Mouse (Mus musculus) liver, adult (tissue): Measurements from ENCODE around the gene Nxnl2.
A peak's percentile ranks its signal among the peaks of the same experiment; 100 is the strongest.

Experiments
- GATA4 ChIP-seq: IDR thresholded peaks from 2 replicates; pipeline ENCODE4 v1.6.1; 2014; ENCODE audit warnings: mild to moderate bottlenecking, low read length; ENCODE audit not compliant: insufficient replicate concordance

The Nxnl2 gene

DNA sequence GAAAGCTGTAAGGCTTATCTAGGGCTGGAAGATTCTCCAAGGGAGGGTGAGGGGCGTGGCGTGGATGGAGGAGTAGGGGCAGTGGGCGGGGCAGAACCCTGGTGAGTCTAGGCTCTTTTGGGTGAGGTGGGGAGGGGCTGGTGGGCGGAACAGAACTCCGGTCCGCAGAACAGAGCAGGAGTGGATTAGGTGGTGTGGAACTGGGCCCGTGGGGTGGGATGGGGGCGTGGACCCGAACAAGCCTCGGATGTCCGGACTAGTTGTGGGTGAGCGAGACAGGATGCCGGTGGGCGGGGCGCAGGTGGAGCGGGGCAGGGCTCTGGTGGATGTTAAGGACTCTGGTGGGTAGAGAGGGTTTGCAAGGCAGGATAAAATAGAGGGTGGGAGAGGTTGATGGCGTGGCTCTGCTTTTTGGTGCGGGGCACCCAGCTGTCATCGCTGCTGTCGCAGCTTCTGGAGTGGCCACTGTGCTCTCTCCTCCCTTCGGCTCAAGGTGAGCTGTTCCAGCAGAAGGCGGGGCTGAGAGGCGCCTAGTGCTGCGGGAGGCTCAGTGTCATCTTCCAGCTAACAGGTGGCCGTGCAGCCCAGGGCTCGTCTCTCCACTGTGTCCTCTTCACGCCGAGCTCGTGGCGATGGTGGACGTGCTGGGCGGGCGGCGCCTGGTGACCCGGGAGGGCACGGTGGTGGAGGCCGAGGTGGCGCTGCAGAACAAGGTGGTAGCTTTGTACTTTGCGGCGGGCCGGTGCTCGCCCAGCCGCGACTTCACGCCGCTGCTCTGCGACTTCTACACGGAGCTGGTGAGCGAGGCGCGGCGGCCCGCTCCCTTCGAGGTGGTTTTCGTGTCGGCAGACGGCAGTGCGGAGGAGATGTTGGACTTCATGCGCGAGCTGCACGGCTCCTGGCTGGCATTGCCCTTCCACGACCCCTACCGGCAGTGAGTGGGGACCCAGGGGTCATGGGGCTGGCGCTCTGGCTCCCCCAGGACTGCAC is at the start of gene Nxnl2:
Gene Nxnl2, plus strand, starts transcription at position 332 of the 990 bp plus-strand sequence.
- no peak for TF ChIP-seq GATA4

DNA sequence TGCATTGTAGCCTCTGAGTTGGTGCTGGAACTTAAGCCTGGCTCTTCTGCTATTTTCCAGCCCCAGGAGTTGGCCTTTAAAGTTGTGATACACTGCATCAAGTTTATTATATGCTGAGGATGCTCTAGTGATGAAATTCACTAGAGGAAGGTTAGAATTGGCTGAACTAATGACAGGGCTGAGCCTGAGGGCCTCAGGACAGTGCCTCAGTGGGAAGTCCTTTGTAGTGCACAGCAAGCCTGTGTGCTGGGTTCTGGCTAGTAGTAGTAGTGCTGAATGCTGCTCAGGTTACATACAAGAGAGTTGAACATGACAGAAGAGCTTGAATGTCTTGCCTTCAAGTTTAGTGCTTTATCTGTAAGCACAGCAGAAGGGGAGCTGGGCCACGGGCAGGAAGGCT is 48.9 kb upstream of the Nxnl2 start:
- no peak for TF ChIP-seq GATA4

DNA sequence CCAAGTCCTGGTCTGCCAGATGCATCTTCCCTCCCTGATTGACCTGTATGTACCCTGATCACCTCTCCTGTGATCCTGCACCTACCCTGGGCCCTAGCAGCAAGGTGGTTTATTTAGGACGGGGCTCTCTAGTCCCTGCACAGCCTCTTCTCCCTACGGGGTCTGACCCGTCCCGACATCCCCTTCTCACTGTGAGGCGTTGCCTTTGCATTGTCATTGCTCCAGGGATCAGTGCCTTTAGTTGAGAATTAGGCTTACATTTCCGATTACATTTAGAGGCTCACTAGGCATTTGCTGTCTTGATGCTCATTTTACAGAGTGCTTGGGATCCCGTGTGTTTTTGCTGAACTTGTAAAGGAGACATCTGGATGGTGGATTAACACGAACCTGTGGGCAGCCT is 48.1 kb upstream of the Nxnl2 start:
- no peak for TF ChIP-seq GATA4

DNA sequence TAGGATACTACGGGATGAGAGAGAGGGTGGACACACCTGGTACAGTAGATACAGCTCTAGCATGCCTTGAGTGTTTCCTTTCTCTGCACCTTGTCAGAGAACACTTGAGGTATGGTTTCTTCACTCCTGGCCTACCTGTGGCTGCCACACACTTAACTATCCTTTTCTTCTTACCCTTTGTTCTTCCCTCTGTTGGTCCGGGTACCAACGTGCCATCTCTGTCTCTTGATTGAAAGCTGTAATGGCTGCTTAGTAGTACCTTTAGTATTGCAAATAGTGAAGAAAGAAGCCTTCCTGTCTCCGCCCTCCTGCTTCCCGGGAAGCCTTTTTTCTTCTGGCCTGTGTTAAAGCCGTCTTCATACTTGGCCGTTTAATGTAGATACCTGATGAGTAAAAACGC is 45.5 kb upstream of the Nxnl2 start:
- no peak for TF ChIP-seq GATA4

DNA sequence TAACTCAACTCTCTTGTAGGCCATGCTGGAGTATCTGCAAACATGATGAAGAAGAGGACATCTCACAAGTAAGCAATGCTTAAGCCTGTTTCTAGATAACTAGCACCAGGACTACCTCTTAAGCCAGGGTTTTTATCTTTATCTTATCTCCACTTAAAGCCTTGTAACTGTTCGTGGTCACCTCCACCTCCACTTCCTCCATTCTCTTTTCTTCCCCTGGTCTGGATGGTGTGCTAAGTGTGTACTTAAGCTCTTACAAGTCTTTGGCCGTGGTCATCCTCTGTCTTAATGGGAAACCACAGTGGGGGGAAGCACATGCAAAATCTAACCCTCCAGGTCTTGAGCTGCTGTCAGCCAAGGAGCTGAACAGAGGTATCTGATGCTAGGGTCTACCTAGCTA is 42.9 kb upstream of the Nxnl2 start:
- no peak for TF ChIP-seq GATA4

DNA sequence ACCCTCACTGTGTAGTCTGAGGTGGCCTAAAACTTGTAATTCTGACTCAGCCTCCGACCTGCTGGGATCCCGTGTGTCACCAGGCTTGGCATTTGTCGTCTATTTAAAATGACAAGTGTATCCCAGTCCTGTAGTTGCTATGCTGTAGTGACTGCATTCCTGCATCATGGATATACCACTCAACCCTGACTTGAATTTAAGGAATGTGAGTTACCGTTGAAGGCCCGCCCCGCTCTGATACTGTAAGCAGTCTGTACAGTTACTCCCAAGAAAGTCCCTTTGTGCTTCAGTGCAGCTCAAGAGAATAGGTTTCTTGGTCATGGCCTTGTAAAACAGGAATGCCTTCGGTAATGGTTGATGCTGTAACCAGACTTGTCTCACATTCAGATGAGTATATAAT is 42.4 kb upstream of the Nxnl2 start:
- no peak for TF ChIP-seq GATA4

DNA sequence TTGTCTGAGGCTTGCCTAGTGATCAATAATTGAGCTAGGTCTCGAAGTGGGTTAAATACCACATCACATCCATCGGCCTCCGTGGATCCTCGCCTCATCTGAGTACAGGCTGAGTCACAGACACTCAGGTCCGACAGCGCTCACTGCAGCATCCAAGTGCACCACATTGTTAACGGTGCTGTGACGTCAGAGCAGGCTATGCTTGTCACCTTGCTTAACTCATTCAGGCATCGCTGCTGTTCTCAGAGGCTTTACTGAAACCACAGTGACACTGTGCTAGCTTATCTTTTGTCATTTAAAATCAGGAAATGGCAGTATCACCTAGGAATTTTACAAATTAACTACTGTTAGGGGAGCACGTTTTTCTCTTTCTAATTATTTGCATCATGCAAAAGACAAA is 39.6 kb upstream of the Nxnl2 start:
- no peak for TF ChIP-seq GATA4

DNA sequence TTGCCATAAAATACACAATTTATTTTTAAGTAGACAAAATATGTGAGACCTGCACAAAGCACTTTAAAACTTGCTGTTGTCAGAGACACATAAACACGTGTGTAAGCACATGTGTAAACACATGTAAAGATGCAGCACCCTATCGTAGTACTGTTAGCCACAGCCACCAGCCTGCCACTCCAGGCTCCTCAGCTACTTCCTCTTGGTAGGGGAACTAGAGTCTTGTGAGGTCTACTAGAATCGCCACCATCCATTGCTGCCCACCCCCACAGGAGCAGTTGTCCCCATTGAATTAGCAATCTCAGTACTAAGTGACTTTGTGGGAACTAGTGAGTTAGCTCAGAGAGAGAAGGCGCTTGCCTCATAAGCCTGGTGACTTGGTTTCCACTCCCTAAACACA is 34.5 kb upstream of the Nxnl2 start:
- TF ChIP-seq GATA4, result no peak

DNA sequence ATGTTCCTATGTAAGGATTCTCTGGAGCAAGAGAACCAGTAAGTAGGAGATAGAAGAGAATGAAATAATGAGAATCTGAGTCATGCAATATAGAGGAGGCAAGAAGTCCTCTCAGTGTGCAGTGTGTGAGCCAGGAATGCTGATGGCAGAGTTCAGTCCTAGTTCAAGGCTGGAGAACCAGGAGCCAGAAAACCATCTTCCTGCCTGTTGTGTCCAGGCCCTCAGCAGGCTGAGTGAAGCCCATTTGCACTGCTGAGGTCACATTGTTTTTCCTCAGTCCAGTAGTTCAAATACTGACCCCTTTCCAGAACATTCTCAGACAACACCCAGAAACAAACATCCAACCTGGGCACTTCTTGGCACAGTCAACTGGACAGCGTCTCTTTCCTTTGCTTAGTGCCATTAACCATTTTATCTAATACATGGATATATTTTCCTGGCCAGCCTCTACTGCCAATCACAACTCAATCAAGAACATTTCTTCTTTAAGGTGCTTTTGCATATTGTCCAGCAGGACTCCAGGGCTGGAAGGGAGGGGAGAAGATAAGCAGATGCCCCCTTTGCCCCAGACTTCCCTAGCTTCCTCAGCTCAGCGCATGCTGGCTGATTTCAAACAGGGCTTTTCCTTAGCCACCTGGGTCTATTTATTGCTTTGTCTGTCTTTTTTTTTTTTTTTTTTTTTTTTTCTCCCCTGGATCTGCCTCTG is 33.7 kb upstream of the Nxnl2 start:
- no peak for TF ChIP-seq GATA4

DNA sequence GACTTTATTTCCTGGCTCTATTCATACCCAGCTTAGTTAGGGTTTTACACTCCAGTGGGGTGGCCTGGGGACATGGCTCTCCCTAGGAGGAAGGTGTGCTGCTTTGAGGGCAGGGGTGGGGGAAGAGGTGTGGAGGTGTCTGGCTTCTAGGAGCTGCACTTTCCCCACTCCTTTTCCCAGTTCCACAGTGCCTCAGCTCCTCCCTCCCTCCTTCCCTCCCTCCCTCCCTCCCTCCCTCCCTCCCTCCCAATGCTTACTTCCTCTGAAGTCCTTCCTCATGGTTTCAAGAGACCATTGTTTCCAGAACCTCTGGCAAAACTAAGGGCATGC is 33.2 kb upstream of the Nxnl2 start:
- no peak for TF ChIP-seq GATA4

DNA sequence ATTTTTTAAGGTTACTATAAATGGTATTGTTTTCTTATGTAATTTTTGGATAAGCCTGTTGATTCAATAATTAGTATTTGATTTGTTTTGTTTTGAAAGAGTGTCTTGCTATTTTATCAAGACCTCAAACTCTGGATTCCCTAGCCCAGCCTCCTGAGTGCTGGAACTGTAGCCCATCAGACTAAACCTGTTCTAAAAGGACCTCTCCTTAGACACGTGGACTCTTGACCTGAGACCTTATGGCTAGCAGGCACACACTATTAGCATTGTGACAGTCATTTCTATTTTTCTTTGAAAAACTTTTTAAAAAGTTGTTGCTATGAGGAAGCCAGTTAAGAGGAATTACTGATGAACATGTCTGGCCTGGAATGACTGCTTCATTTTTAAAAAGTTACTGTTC is 23.7 kb upstream of the Nxnl2 start:
- no peak for TF ChIP-seq GATA4

DNA sequence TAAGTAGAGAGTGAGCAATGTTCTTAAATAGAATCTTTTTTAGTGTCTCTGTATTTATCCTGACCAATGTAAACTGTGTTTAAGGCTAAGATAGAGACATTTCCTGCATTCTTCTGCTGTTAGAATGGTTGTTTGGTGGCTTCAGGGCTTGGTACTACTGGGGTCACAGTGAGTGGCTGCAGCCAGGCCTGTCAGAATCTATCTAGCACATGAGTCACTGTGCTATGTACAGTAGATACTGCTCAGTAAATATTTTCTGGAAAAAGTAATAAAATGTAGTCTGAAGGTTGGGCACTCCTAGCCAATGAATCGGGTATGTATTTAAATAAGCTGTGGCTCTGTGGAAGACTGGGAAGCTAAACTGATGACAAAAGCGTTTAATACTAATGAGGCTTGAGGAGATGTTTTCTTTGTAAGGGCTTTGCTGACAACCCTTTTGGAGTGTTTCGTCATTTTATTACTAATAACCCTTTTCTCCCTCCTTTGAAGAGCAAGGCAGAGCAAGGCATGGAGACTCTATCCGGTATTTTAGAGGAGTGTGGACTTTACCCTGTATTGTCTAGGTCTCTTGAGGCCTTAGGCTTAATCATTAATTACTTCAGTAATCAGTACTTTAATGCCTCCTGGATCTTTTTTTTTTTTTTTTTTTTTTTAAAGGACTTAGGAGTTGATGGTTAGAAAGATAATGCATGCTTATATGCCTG is 17.7 kb upstream of the Nxnl2 start:
- no peak for TF ChIP-seq GATA4

DNA sequence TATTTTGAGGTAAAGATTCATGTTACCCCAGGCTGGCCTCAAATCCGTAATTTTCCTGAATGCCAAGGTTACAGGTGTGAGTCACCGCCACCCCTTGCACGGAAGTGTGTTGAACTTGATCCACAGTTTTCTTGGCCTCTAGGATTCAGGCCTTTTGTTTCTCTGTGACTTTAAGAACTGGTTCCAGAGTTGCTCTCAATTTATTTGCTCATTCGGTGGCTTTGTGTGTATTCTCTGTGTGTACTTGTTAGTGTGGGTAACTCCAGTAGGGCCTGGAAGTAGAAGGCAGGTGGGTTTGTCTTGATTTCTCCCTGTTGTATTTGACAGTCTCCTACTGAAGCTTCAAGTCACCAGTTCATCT is 17.2 kb upstream of the Nxnl2 start:
- peak; percentile 21; the same call in 1 of the 2 replicates for TF ChIP-seq GATA4

DNA sequence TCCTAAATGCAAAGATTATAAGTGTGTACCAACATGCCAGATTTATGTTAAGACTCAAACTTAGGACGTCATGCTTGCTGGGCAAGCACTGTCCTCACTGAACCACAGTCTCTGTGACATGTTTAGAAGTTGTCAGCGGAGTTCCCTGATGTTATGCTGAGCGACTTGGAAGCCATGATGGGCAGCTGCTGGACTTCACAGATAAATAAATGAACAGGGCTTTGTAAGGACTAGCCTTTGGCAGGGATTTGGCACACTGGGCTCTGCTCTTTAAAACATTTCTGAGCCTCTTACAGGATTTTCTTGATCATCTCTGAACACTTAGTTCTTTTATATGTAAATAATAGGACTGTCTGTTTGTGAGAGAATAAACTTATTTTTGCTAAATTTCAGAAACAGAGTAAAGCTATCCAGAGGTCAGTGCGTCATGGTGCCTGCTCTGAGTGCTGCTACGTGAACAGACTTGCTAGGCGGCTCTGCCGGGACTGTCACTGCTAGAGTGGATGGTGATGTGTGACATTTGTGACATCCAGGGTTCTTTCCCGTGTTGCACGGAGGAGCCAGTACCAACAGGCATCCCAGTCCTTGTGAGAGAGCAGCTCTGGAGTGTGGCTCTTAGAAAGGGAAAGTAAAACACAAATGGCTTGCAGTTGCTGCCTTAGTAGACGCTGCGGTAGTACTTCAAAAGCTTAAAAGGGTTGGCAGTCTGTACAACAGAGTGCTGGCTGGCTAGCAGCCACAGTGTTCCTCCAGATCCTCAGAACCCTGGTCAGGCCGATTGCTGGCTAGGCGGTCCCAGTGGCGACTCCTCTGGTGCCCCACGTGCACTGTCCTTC is 15.4 kb upstream of the Nxnl2 start:
- no peak for TF ChIP-seq GATA4

DNA sequence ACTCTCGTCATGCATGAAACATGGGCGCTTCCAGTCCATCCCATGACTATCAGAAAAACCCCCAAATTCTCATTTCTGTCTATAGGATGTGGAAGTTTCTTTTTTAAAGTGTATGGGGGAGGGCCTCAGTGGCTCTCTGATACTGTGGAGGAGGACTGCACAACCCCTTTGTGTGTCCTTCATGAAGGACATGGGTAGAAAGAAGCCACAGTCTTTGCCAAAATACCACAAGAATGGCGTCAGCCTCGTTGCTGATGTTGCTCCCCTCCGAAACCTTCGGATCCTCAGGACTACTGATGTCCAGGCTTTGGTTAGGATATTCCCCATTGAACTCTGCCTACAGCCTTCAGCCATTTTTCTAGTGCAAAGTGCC is 14.8 kb upstream of the Nxnl2 start:
- TF ChIP-seq GATA4, result no peak
